Mouse (Mus musculus) stomach, postnatal 0 days (tissue): ENCODE measurements at regions not wholly inside any gene's neighbourhood (a gene's known extent, or its start where the extent isn't known, plus 50 kb on each side); places are given as distances from the start of the nearest gene placed in this dataset.

ENCODE experiments used
- ATAC-seq: fragments of 200-750 bp; cut with Nextera tagmentation; 2 replicates; pipeline ENCODE4 v1.8.0; 2017; ENCODE audit not compliant: low FRiP score, low TSS enrichment
- DNase-seq: peaks from one replicate; pipeline ENCODE4 v3.0.0-alpha.2; 2016; ENCODE audit warnings: low spot score
- H3K27ac ChIP-seq: fragments of 300-500 bp; sonication (generic); replicated peaks from 2 replicates; pipeline ENCODE4 v1.5.1; 2014; ENCODE audit warnings: mild to moderate bottlenecking, control low read depth
- H3K27me3 ChIP-seq: fragments of 300-500 bp; sonication (generic); 2 replicates; pipeline ENCODE4 v1.6.1; 2014; ENCODE audit warnings: low read length; ENCODE audit not compliant: control insufficient read depth, insufficient read depth
- H3K36me3 ChIP-seq: fragments of 300-500 bp; sonication (generic); 2 replicates; pipeline ENCODE4 v1.6.1; 2014; ENCODE audit warnings: low read length, mixed read lengths; ENCODE audit not compliant: control insufficient read depth, insufficient read depth
- H3K4me1 ChIP-seq: fragments of 300-500 bp; sonication (generic); replicated peaks from 2 replicates; pipeline ENCODE4 v1.6.1; 2014; ENCODE audit warnings: antibody characterized with exemption; ENCODE audit not compliant: control insufficient read depth, insufficient read depth
- H3K4me2 ChIP-seq: fragments of 300-500 bp; sonication (generic); replicated peaks from 2 replicates; pipeline ENCODE4 v1.6.1; 2014; ENCODE audit warnings: low read depth, mild to moderate bottlenecking, control low read depth, moderate library complexity
- H3K4me3 ChIP-seq: fragments of 300-500 bp; sonication (generic); 2 replicates; pipeline ENCODE4 v1.5.1; 2014; ENCODE audit warnings: low read depth, low read length, control low read depth
- H3K9ac ChIP-seq: fragments of 300-500 bp; sonication (generic); 2 replicates; pipeline ENCODE4 v1.6.1; 2014; ENCODE audit warnings: mild to moderate bottlenecking, low read length, control low read depth, mixed read lengths
- H3K9me3 ChIP-seq: fragments of 300-500 bp; sonication (generic); 2 replicates; pipeline ENCODE4 v1.6.1; 2016; ENCODE audit warnings: low read length; ENCODE audit not compliant: control insufficient read depth
- CTCF ChIP-seq: IDR thresholded peaks from 2 replicates; pipeline ENCODE4 v1.5.1; 2016; ENCODE audit warnings: antibody characterized with exemption, low read depth, mild to moderate bottlenecking, moderate library complexity
- EP300 ChIP-seq: optimal IDR thresholded peaks from 2 replicates; pipeline ENCODE3; 2016; ENCODE audit warnings: antibody characterized with exemption
- WGBS: fragments of 180-500 bp; shearing (Covaris S2); extraction: QIAGEN DNeasy Blood & Tissue Kit; methylation state at CpG from one replicate; pipeline ENCODE4 v1.1.7; 2014; 5-methylcytosine and 5-hydroxymethylcytosine counted together

DNA sequence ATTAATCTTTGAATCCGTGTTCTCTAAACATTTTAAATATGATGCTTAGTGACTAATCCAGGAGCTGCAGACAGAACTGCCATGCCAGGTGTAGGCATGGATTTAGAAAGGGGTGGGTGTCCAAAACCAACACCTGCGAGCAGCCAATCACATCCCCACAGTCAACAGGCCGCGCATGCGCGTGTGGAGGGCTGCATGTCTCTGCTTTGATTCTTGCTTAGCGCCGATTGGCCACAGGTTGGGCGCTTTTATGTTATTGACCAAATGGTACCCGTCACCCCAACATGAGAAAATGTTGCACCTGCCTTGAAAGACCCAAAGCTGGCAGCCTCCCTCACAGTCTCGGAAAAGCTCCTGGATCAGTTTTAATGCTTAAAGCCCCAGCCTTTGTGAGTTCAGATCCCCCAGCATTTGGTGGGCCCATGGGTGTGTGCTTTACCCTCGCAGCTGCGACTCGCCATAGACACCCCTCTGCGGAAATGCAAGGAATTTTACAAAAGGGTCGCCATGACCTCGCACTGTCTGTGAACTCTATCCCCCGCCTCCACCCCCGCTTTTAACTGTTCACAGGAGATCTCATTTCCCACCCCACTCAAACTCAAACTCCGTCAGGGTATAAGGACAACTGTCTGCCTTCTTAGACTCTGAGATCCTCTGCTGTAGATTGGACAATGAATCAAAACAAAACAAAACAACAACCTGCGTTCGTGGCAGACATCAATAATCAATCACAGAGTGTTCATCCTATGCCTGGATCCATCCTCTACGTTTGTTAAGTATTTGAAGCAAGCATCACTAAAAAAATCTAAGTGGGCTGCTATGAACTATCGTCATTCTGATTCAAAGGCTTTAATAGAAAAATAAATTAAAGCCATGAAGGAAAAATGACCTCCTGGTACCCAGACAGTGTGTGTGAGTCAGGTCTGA, 296.4 kb upstream of the Tbx3 start:
- no peaks in the 10 kb centered on the region for H3K36me3 ChIP-seq
- DNase-seq = no peak
- WGBS = 80% methylated on average over 24 of the region's 24 CpGs
- no peaks in the 10 kb centered on the region for H3K4me1 ChIP-seq
- H3K9me3 ChIP-seq = no peaks in the 10 kb centered on the region
- H3K4me3 ChIP-seq = no peak overlapping the region
- TF ChIP-seq EP300 (no peak), CTCF (no peak)
- ATAC-seq = no peak
- H3K27me3 ChIP-seq = no peaks in the 10 kb centered on the region
- H3K27ac ChIP-seq = no peak overlapping the region
- no peak overlapping the region for H3K4me2 ChIP-seq
- no peak overlapping the region for H3K9ac ChIP-seq

DNA sequence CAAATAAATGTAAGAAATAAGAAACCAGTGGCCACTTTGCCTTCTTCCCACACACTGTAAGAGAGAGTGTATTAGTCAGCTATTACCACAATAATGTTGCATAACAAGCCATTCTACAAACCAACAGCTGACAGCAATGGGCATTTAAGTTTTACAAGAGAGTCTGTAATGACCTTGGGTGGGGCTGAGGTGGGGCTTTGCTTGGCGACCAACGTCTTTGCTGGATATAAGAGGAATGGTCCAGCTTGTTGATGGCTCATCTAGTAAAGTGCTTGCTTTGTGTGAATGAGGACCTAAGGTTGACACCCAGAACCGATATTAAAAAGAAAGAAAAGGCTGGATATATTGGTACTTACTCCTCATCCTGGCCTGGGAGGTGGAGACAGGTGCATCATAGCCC, 295.6 kb upstream of the Tbx3 start:
- ATAC-seq = no peak

DNA sequence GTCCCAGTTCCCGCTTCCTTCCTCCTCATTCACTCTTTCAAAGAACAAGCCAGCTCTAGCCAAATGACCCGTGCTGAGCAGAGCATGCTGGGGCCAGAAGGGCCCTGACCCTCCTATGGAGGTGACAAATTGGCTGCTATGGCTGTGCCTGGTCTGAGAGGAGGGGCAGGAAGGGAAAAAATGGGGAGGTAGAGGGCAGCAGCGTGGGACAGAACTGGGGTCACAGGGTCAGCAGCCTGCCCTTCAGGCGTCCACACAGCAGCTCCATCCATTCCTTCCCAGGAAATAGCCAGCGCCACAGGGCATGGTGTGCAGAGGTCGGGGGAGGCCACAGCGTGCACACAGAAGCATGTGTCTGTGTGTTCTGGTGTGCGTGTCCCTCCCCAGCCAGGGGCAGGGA, 292.2 kb upstream of the Tbx3 start:
- DNase-seq (no peak), ATAC-seq (no peak)
- Histone ChIP-seq H3K4me3 (no peak overlapping the region), H3K27ac (no peak overlapping the region), H3K9me3 (no peaks in the 10 kb centered on the region), H3K36me3 (no peaks in the 10 kb centered on the region), H3K4me1 (no peaks in the 10 kb centered on the region), H3K27me3 (no peaks in the 10 kb centered on the region), H3K4me2 (no peak overlapping the region), H3K9ac (no peak overlapping the region)
- WGBS = 44% methylated on average over 8 of the region's 8 CpGs
- TF ChIP-seq CTCF = no peak
- TF ChIP-seq EP300 = no peak

More for the DNA sequence above, 295.6 kb upstream of the Tbx3 start:
- no peaks in the 10 kb centered on the region for H3K4me1 ChIP-seq
- no peak overlapping the region for H3K9ac ChIP-seq
- no peak overlapping the region for H3K4me2 ChIP-seq
- DNase-seq = no peak
- 73% methylated on average over 3 of the region's 3 CpGs for WGBS
- H3K9me3 ChIP-seq = no peaks in the 10 kb centered on the region
- no peaks in the 10 kb centered on the region for H3K27me3 ChIP-seq
- no peaks in the 10 kb centered on the region for H3K36me3 ChIP-seq
- H3K4me3 ChIP-seq = no peak overlapping the region
- H3K27ac ChIP-seq = no peak overlapping the region
- TF ChIP-seq CTCF = no peak
- no peak for TF ChIP-seq EP300

DNA sequence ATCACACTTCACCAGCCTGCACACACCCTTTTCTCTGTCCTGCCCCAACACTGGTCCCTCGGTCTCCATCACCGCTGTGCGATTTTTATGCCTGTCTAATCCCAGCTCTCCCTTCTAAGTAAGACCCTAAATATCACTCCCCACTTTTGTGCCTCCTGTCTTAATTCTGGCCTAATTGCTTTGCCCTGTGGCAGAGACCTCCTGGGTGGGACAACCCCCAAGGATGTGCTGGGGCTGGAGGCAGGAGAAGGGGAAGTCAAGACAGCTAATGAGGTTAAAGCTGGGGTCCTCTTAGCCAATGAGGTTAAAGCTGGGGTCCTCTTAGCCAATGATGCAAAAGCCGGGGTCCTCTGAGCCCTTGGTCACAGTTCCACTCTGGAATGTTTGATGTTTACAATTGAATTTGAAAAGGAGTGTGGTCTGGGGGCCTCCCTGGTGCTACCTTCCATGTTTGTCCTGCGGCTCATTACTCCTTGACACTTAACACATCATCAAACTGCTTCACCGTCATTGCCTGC, 290.5 kb upstream of the Tbx3 start:
- no peak overlapping the region for H3K9ac ChIP-seq
- no peak overlapping the region for H3K27ac ChIP-seq
- 67% methylated on average over 6 of the region's 6 CpGs for WGBS
- ATAC-seq (no peak), DNase-seq (no peak)
- no peaks in the 10 kb centered on the region for H3K4me1 ChIP-seq
- TF ChIP-seq CTCF (no peak), EP300 (no peak)
- H3K4me2 ChIP-seq = no peak overlapping the region
- H3K36me3 ChIP-seq = no peaks in the 10 kb centered on the region
- no peaks in the 10 kb centered on the region for H3K27me3 ChIP-seq
- no peak overlapping the region for H3K4me3 ChIP-seq
- H3K9me3 ChIP-seq = no peaks in the 10 kb centered on the region

DNA sequence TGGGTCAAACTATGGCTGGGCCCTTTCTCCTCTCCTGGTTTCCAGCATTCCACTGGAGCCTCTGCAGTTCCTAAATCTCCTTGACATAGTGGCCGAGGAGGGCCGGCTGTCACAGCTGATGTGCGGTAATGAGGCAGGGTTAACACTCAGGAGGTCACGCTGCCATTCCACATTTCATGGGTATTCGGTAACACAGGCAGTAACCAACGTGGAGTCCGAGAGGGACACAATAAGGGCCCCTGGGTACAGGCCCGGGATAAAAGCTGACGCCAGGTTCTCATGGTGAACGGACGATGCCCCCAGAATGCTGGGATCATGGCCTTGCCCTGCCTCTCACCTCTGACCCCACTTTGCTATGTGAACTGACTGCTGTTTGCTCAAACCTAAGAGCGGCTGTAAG, 289.0 kb upstream of the Tbx3 start:
- DNase-seq (no peak), ATAC-seq (no peak)
- Histone ChIP-seq H3K4me3 (no peak overlapping the region), H3K27me3 (no peaks in the 10 kb centered on the region), H3K27ac (no peak overlapping the region), H3K36me3 (no peaks in the 10 kb centered on the region), H3K9ac (no peak overlapping the region), H3K4me2 (no peak overlapping the region), H3K4me1 (no peaks in the 10 kb centered on the region), H3K9me3 (no peaks in the 10 kb centered on the region)
- WGBS = 83% methylated on average over 12 of the region's 12 CpGs
- no peak for TF ChIP-seq CTCF
- no peak for TF ChIP-seq EP300

DNA sequence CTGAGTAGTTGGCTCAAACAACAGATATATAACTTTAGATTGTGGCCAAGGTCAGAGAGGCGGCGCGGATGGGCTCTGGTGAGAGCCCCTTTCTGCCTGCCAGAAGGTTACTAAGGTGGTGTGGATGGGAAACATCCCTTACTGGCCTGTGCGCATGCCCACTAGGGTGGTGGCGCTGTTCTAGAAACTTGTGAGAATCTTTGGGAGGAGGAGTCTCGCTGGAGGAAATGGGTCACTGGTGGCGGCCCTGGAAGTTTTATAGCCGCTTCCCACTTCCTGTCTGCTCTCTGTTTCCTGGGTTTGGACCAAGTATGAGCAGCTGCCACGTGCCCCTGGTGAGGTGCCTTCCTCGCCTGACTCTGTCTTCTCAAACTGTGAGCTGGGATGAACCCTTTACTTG, 285.0 kb upstream of the Tbx3 start:
- H3K4me3 ChIP-seq = no peak overlapping the region
- WGBS = 83% methylated on average over 10 of the region's 10 CpGs
- DNase-seq = no peak
- H3K9ac ChIP-seq = no peak overlapping the region
- H3K4me2 ChIP-seq = no peak overlapping the region
- H3K9me3 ChIP-seq = no peaks in the 10 kb centered on the region
- no peaks in the 10 kb centered on the region for H3K27me3 ChIP-seq
- no peak for TF ChIP-seq EP300
- TF ChIP-seq CTCF = no peak
- no peaks in the 10 kb centered on the region for H3K4me1 ChIP-seq
- no peak overlapping the region for H3K27ac ChIP-seq
- no peaks in the 10 kb centered on the region for H3K36me3 ChIP-seq
- ATAC-seq = no peak
